ENCODE assay signal across 20 mouse cellular contexts in the genomic region with DNA sequence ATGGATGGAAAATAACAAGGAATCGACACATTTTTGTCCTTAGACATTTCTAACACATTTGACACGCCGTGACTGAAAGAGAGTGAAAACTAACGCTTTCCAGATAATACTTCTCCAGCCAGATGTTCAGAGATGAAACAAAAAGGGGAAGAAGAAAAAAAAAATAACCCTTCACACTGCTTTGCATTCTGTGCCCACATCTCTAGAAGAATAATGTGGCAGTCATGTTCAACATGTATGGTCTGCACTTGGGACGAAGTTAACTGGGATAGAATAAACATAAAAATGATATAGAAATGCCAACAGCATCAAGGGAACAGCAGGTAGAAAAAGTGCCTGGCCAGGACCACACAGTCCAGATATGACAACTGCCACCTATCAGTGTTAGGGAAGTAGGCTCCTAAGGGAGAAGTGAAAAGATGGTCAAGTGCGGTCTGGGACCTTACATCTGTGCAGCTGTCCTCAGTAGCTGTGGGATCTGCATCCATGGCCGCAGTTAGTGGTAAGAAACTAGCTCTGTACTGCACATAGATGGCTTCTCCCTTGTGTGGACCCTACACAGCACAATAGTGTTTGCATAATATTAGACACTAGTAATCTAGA.
"Had no signal": no experiment of that assay in that cellular context is flagged by ENCODE, and none has a peak within 500 bp of the region (broad histone marks: within the 10 kb centered on the region; RNA-seq: fewer than 3 reads in every experiment).

No protein-coding gene starts in this region.

- H3K4me3 ChIP-seq: limb, embryonic 10.5 days; limb, embryonic 13.5 days; liver, embryonic 12.5 days; liver, embryonic 15.5 days; midbrain, embryonic 13.5 days; neural tube, embryonic 12.5 days; neural tube, embryonic 15.5 days; stomach, embryonic 15.5 days had no signal

- H3K4me1 ChIP-seq: neural tube, embryonic 12.5 days had no signal

- H3K9ac ChIP-seq: limb, embryonic 13.5 days; liver, embryonic 12.5 days; liver, embryonic 15.5 days; midbrain, embryonic 13.5 days; neural tube, embryonic 12.5 days; neural tube, embryonic 15.5 days; stomach, embryonic 15.5 days had no signal

- H3K9me3 ChIP-seq: limb, embryonic 10.5 days; limb, embryonic 13.5 days; liver, embryonic 12.5 days; liver, embryonic 15.5 days; midbrain, embryonic 13.5 days; neural tube, embryonic 12.5 days; neural tube, embryonic 15.5 days; stomach, embryonic 15.5 days had no signal

- DNase-seq: kidney, adult 2 months; kidney, postnatal 25 days; liver; lung, adult 2 months; lung, postnatal 14 days; right cerebral cortex, adult 18-20 months; right cerebral cortex, postnatal 14 days; right cerebral cortex, postnatal 4 days; thymus, postnatal 36 days had no signal

- H3K27ac ChIP-seq: kidney, postnatal 0 days; limb, embryonic 10.5 days; limb, embryonic 13.5 days; liver, embryonic 12.5 days; liver, embryonic 15.5 days; macrophage; midbrain, embryonic 13.5 days; neural tube, embryonic 12.5 days; neural tube, embryonic 15.5 days; stomach, embryonic 15.5 days had no signal

- H3K36me3 ChIP-seq: limb, embryonic 10.5 days; limb, embryonic 13.5 days; liver, embryonic 12.5 days; liver, embryonic 15.5 days; midbrain, embryonic 13.5 days; neural tube, embryonic 12.5 days; neural tube, embryonic 15.5 days; stomach, embryonic 15.5 days had no signal

- H3K4me2 ChIP-seq: limb, embryonic 13.5 days; liver, embryonic 12.5 days; liver, embryonic 15.5 days; midbrain, embryonic 13.5 days; neural tube, embryonic 12.5 days; neural tube, embryonic 15.5 days; stomach, embryonic 15.5 days had no signal

- ATAC-seq: intestine, postnatal 0 days; liver, embryonic 12.5 days; midbrain, embryonic 13.5 days had no signal

- H3K27me3 ChIP-seq: neural tube, embryonic 12.5 days; neural tube, embryonic 15.5 days; stomach, embryonic 15.5 days had no signal
